8 mouse cellular contexts compared by ENCODE assay signal in genomic region chr19:5408057-5409001, GRCm38 (mm10). TPM values are rescaled to one million over a fixed set of nuclear protein-coding genes. Genes with fewer than 3 reads are reported as not detected.
DNase-seq lines count a peak whose midpoint lies in the region; ATAC-seq and TF ChIP-seq lines count a peak whose summit lies in the region.
"Had no signal": no experiment of that assay in that cellular context is flagged by ENCODE, and none has a peak within 500 bp of the region (broad histone marks: within the 10 kb centered on the region; RNA-seq: fewer than 3 reads in every experiment).

No protein-coding gene starts in this region.

- 76% methylated on average over 13 of the region's 13 CpGs for WGBS in thymus, adult 2 months
- WGBS in heart, postnatal 0 days = 52% methylated on average over 13 of the region's 13 CpGs
- 76% methylated on average over 13 of the region's 13 CpGs for WGBS in liver, embryonic 15.5 days (ENCODE audit: insufficient replicate concordance)

- H3K4me3 ChIP-seq in thymus, adult 2 months (ENCODE audit: control insufficient read depth, insufficient read depth, low read length) = no peak overlapping the region
- H3K4me3 ChIP-seq in heart, postnatal 0 days (ENCODE audit: low read depth, low read length) = peak overlapping the region; percentile 60; the same call in 1 of the 2 replicates
- peak overlapping the region; percentile 78 for H3K4me3 ChIP-seq in liver, embryonic 15.5 days (replicated peaks)

- DNase-seq in thymus, adult 2 months = no peak
- no peak for DNase-seq in thymus, postnatal 4 days
- peak; percentile 62 for DNase-seq in heart, postnatal 0 days (ENCODE audit: low spot score)
- no peak for DNase-seq in layer of hippocampus, adult 8-10 months (ENCODE audit: low spot score in 2 of 2)
- no peak for DNase-seq in ovary, postnatal 14 days (ENCODE audit: low spot score)

- no peak for TF ChIP-seq POLR2A in thymus, adult 2 months (IDR thresholded peaks at IDR 0.05; ENCODE audit: control insufficient read depth, extremely low read depth, insufficient read depth, low read length, poor library complexity)

- H3K4me2 ChIP-seq in heart, postnatal 0 days (ENCODE audit: low read depth, low read length) = peak overlapping the region; percentile 77; the same call in 1 of the 2 replicates
- H3K4me2 ChIP-seq in liver, embryonic 15.5 days = peak overlapping the region; percentile 73

- TF ChIP-seq CTCF in thymus, adult 2 months (IDR thresholded peaks at IDR 0.05; ENCODE audit: borderline replicate concordance, control insufficient read depth, extremely low read depth, insufficient read depth, low read length, poor library complexity) = no peak
- no peak for TF ChIP-seq CTCF in heart, postnatal 0 days (IDR thresholded peaks at IDR 0.05; ENCODE audit: low read depth)

- no peaks in the 10 kb centered on the region for H3K9me3 ChIP-seq in heart, postnatal 0 days (replicated peaks; ENCODE audit: control insufficient read depth, low read length)
- H3K9me3 ChIP-seq in liver, embryonic 15.5 days (replicated peaks) = no peaks in the 10 kb centered on the region
- H3K9me3 ChIP-seq: stomach, embryonic 15.5 days had no signal

- peak; percentile 71; the same call in 1 of the 2 replicates for TF ChIP-seq EP300 in heart, postnatal 0 days (IDR thresholded peaks at IDR 0.05; ENCODE audit: low read depth)

- peak overlapping the region; percentile 37 for H3K27ac ChIP-seq in thymus, adult 2 months (ENCODE audit: control insufficient read depth, insufficient read depth, low read length)
- peak overlapping the region; percentile 100 for H3K27ac ChIP-seq in heart, postnatal 0 days (ENCODE audit: low read depth)
- peak overlapping the region; percentile 99 for H3K27ac ChIP-seq in liver, embryonic 15.5 days (replicated peaks)

- no peaks in the 10 kb centered on the region for H3K36me3 ChIP-seq in thymus, adult 2 months (ENCODE audit: control insufficient read depth, insufficient read depth, low read length)
- no peaks in the 10 kb centered on the region for H3K36me3 ChIP-seq in heart, postnatal 0 days (replicated peaks; ENCODE audit: control insufficient read depth, insufficient read depth, low read length)
- 0 out of 2 replicates have a peak, but pooled peaks cover 8% of the 10 kb centered on the region for H3K36me3 ChIP-seq in liver, embryonic 15.5 days (replicated peaks)
- H3K36me3 ChIP-seq: stomach, embryonic 15.5 days had no signal

- H3K27me3 ChIP-seq in thymus, adult 2 months (ENCODE audit: control insufficient read depth, insufficient read depth, low read length) = no peaks in the 10 kb centered on the region
- no peaks in the 10 kb centered on the region for H3K27me3 ChIP-seq in heart, postnatal 0 days (ENCODE audit: control insufficient read depth, insufficient read depth, low read length)
- no peaks in the 10 kb centered on the region for H3K27me3 ChIP-seq in liver, embryonic 15.5 days
- H3K27me3 ChIP-seq: stomach, embryonic 15.5 days had no signal

- H3K4me1 ChIP-seq in thymus, adult 2 months (replicated peaks; ENCODE audit: control insufficient read depth, insufficient read depth, low read length) = peaks cover 18% of the 10 kb centered on the region
- peaks cover 16% of the 10 kb centered on the region; the same call in 1 of the 2 replicates for H3K4me1 ChIP-seq in heart, postnatal 0 days (ENCODE audit: control insufficient read depth, insufficient read depth)
- H3K4me1 ChIP-seq in liver, embryonic 15.5 days (replicated peaks) = peaks cover 38% of the 10 kb centered on the region

- H3K9ac ChIP-seq in heart, postnatal 0 days (replicated peaks; ENCODE audit: low read depth, low read length) = no peak overlapping the region
- peak overlapping the region; percentile 85 for H3K9ac ChIP-seq in liver, embryonic 15.5 days

- ATAC-seq in heart, postnatal 0 days (ENCODE audit: insufficient read depth, low read depth) = peak; percentile 27
- no peak for ATAC-seq in liver, embryonic 15.5 days (ENCODE audit: insufficient read depth)
- ATAC-seq in inflammation-experienced regulatory T-cells, adult 6 months = no peak

RNA-seq across cellular contexts. Expression of gene Tsga10ip, which starts 6.0 kb away (rescaled TPM):
- 0.14 and 0.59 TPM in 2 replicates for polyA plus RNA-seq in thymus, adult 2 months (2012; rRNA removed)
- total RNA-seq in heart, postnatal 0 days (2014; rRNA removed; ENCODE audit: low replicate concordance) = 0.31 and 3.5 TPM in 2 replicates
- 2.5 and 3.5 TPM in 2 replicates for polyA plus RNA-seq in heart, postnatal 0 days (2015; fragmentation: Nextera tagmentation; extraction: Ambion mirVana)
- polyA plus RNA-seq in liver, embryonic 15.5 days (2015; fragmentation: Nextera tagmentation; extraction: Ambion mirVana) = 0.46 TPM in 1 of 2 replicates, not detected in the other
- polyA plus RNA-seq in inflammation-experienced regulatory T-cells, adult 6 months (2017; shearing (Covaris generic)) = not detected
- under 1 TPM in 3 of 4 experiments, not detected in 1; 0.34 to 0.63 (median 0.37) TPM for total RNA-seq in layer of hippocampus, adult 8-10 months (2022)

RNA-seq across cellular contexts. Expression of gene Drap1, which starts 16.4 kb away (rescaled TPM):
- 112 and 133 TPM in 2 replicates for polyA plus RNA-seq in thymus, adult 2 months (2012; rRNA removed)
- total RNA-seq in heart, postnatal 0 days (2014; rRNA removed; ENCODE audit: low replicate concordance) = 169 and 171 TPM in 2 replicates
- polyA plus RNA-seq in heart, postnatal 0 days (2015; fragmentation: Nextera tagmentation; extraction: Ambion mirVana) = 328 and 338 TPM in 2 replicates
- 61.1 and 64.6 TPM in 2 replicates for polyA plus RNA-seq in liver, embryonic 15.5 days (2015; fragmentation: Nextera tagmentation; extraction: Ambion mirVana)
- polyA plus RNA-seq in inflammation-experienced regulatory T-cells, adult 6 months (2017; shearing (Covaris generic)) = 10 to 100 TPM; 43.1 to 54.2 (median 47.1) TPM
- total RNA-seq in layer of hippocampus, adult 8-10 months (2022) = 100 to 1,000 TPM; 308 to 358 (median 327) TPM

RNA-seq across cellular contexts. Expression of gene AI837181, which starts 16.6 kb away (rescaled TPM):
- 145 and 149 TPM in 2 replicates for polyA plus RNA-seq in thymus, adult 2 months (2012; rRNA removed)
- total RNA-seq in heart, postnatal 0 days (2014; rRNA removed; ENCODE audit: low replicate concordance) = 47.4 and 59.1 TPM in 2 replicates
- 38.1 and 40.5 TPM in 2 replicates for polyA plus RNA-seq in heart, postnatal 0 days (2015; fragmentation: Nextera tagmentation; extraction: Ambion mirVana)
- polyA plus RNA-seq in liver, embryonic 15.5 days (2015; fragmentation: Nextera tagmentation; extraction: Ambion mirVana) = 17.6 and 19.8 TPM in 2 replicates
- polyA plus RNA-seq in inflammation-experienced regulatory T-cells, adult 6 months (2017; shearing (Covaris generic)) = 10 to 100 TPM; 14.5 to 28.0 (median 21.2) TPM
- 10 to 100 TPM; 64.8 to 71.2 (median 67.6) TPM for total RNA-seq in layer of hippocampus, adult 8-10 months (2022)

RNA-seq across cellular contexts. Expression of gene Sart1, which starts 19.8 kb away (rescaled TPM):
- 41.6 and 48.9 TPM in 2 replicates for polyA plus RNA-seq in thymus, adult 2 months (2012; rRNA removed)
- total RNA-seq in heart, postnatal 0 days (2014; rRNA removed; ENCODE audit: low replicate concordance) = 4.4 and 39.0 TPM in 2 replicates
- polyA plus RNA-seq in heart, postnatal 0 days (2015; fragmentation: Nextera tagmentation; extraction: Ambion mirVana) = 26.4 and 26.9 TPM in 2 replicates
- 26.5 and 31.5 TPM in 2 replicates for polyA plus RNA-seq in liver, embryonic 15.5 days (2015; fragmentation: Nextera tagmentation; extraction: Ambion mirVana)
- polyA plus RNA-seq in inflammation-experienced regulatory T-cells, adult 6 months (2017; shearing (Covaris generic)) = 10 to 100 TPM; 20.3 to 38.4 (median 27.8) TPM
- total RNA-seq in layer of hippocampus, adult 8-10 months (2022) = 100 to 1,000 TPM; 103 to 120 (median 114) TPM

RNA-seq across cellular contexts. Expression of gene Fosl1, which starts 39.0 kb away (rescaled TPM):
- polyA plus RNA-seq in thymus, adult 2 months (2012; rRNA removed) = 0.16 TPM in 1 of 2 replicates, not detected in the other
- not detected in 2 replicates for total RNA-seq in heart, postnatal 0 days (2014; rRNA removed; ENCODE audit: low replicate concordance)
- 0.12 TPM in 1 of 2 replicates, not detected in the other for polyA plus RNA-seq in heart, postnatal 0 days (2015; fragmentation: Nextera tagmentation; extraction: Ambion mirVana)
- not detected in 2 replicates for polyA plus RNA-seq in liver, embryonic 15.5 days (2015; fragmentation: Nextera tagmentation; extraction: Ambion mirVana)
- not detected for polyA plus RNA-seq in inflammation-experienced regulatory T-cells, adult 6 months (2017; shearing (Covaris generic))
- total RNA-seq in layer of hippocampus, adult 8-10 months (2022) = under 1 TPM; 0.20 to 0.67 (median 0.29) TPM
- polyA plus RNA-seq: stomach, embryonic 15.5 days had no signal

Comparison
In these comparisons a context has a peak if more than half of its experiments do, and no peak if none do; other contexts are left out.
1. H3K27ac ChIP-seq: peak in every context shown above with its lines; median percentile 100 in heart, postnatal 0 days; 99 in liver, embryonic 15.5 days; 37 in thymus, adult 2 months.